Mouse (Mus musculus) small intestine, adult 2 months (tissue): ENCODE data around the gene Pfkl. TPM values are rescaled to one million over a fixed set of nuclear protein-coding genes. Genes with fewer than 3 reads are reported as not detected.
A peak's percentile ranks its signal among the peaks of the same experiment; 100 is the strongest.
"Not testable (repeated sequence)": the region's sequence is repeated elsewhere in the genome, so short reads cannot be mapped to it uniquely, and the experiment has no call there.

Experiments used
- H3K27ac ChIP-seq: fragments of 200-500 bp; 2 replicates; pipeline ENCODE4 v1.5.1; 2012; ENCODE audit warnings: low read depth, low read length, control low read depth, inconsistent platforms; ENCODE audit not compliant: insufficient read depth
- H3K27me3 ChIP-seq: fragments of 200-500 bp; 2 replicates; pipeline ENCODE4 v1.6.1; 2012; ENCODE audit warnings: mild to moderate bottlenecking, moderate library complexity, low read length, inconsistent platforms; ENCODE audit not compliant: control insufficient read depth, insufficient read depth
- H3K36me3 ChIP-seq: fragments of 200-500 bp; 2 replicates; pipeline ENCODE4 v1.6.1; 2012; ENCODE audit warnings: mild to moderate bottlenecking, low read length, control low read depth, inconsistent platforms; ENCODE audit not compliant: control insufficient read depth, insufficient read depth
- H3K4me1 ChIP-seq: fragments of 200-500 bp; 2 replicates; pipeline ENCODE4 v1.6.1; 2012; ENCODE audit warnings: low read length, inconsistent platforms, mixed read lengths; ENCODE audit not compliant: control insufficient read depth, insufficient read depth, insufficient read length
- H3K4me3 ChIP-seq: fragments of 200-500 bp; 2 replicates; pipeline ENCODE4 v1.5.1; 2012; ENCODE audit warnings: low read depth, mild to moderate bottlenecking, control low read depth, inconsistent platforms, low read length, moderate library complexity
- CTCF ChIP-seq: fragments of 200-500 bp; IDR thresholded peaks from 2 replicates; pipeline ENCODE4 v1.5.1; 2012; ENCODE audit warnings: low read depth, mild to moderate bottlenecking, control low read depth, inconsistent platforms, low read length, moderate library complexity, mixed read lengths; ENCODE audit not compliant: insufficient replicate concordance, insufficient read length; ENCODE audit errors: extremely low read depth
- POLR2A ChIP-seq: fragments of 200-500 bp; IDR thresholded peaks from 2 replicates; pipeline ENCODE4 v1.6.1; 2012; ENCODE audit warnings: low read depth, mild to moderate bottlenecking, control low read depth, inconsistent platforms, low read length, moderate library complexity
- WGBS: fragments of 180-500 bp; shearing (Covaris S2); methylation state at CpG from one replicate; pipeline ENCODE4 v1.1.7; 2018; 5-methylcytosine and 5-hydroxymethylcytosine counted together
- polyA plus RNA-seq: library from polyadenylated mRNA; depleted of rRNA; stranded (reverse); fragments of >200 nt; gene quantifications from 2 replicates; pipeline ENCODE4 v1.2.3, GENCODE M21; 2012

The Pfkl gene
- polyA plus RNA-seq, 1 experiment = 31.2 TPM

GRCm38 (mm10) chr10:78028129-78028528 is 18.2 kb upstream of the Pfkl start:
- TF ChIP-seq POLR2A (no peak), CTCF (peak; percentile 63; the same call in 1 of the 2 replicates)
- H3K27ac ChIP-seq = no peak overlapping the region
- no peaks in the 10 kb centered on the region for H3K27me3 ChIP-seq
- H3K4me1 ChIP-seq = no peaks in the 10 kb centered on the region
- H3K36me3 ChIP-seq = no peaks in the 10 kb centered on the region
- WGBS = 7% methylated on average over 5 of the region's 5 CpGs
- no peak overlapping the region for H3K4me3 ChIP-seq

GRCm38 (mm10) chr10:78025453-78025852 is 15.6 kb upstream of the Pfkl start:
- H3K27ac ChIP-seq, H3K4me3 ChIP-seq, H3K4me1 ChIP-seq, H3K36me3 ChIP-seq, H3K27me3 ChIP-seq: not testable (repeated sequence)
- 38% methylated on average over 6 of the region's 8 CpGs for WGBS

DNA sequence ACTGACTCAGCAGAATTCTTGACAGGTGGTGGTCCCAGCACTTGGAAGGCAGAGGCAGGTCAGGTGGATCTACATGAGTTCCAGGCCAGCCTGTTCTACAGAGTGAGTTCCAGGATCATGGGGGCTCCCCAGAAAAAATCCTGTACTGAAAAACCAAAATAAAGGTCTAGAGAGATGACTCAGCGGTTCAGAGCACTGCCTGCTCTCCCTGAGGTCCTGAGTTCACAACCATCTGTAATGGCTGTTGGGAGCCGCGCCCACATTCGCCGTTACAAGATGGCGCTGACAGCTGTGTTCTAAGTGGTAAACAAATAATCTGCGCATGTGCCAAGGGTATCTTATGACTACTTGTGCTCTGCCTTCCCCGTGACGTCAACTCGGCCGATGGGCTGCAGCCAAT is 10.1 kb upstream of the Pfkl start:
- not testable (repeated sequence) for H3K27me3 ChIP-seq, H3K27ac ChIP-seq, H3K4me3 ChIP-seq, H3K4me1 ChIP-seq, H3K36me3 ChIP-seq
- WGBS = 99% methylated on average over 7 of the region's 11 CpGs

DNA sequence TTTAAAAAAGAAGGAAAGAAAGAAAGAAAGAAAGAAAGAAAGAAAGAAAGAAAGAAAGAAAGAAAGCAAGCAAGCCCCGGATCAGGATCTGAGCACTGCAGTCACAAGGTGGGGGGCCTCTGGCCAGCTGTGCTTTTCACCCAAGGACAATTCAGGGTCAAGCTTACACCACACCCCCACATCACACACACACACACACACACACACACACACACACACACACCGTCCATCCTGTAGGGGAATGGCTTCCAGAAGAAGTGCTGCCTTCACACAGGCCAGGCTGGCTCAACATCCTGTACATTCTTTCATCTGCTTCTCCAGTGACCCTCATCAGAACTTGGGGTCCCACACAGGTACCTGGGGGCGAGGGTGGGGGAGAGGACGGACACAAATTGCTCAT is 9.4 kb upstream of the Pfkl start:
- TF ChIP-seq CTCF (no peak), POLR2A (no peak)
- Histone ChIP-seq H3K27me3 (no peaks in the 10 kb centered on the region), H3K4me3 (no peak overlapping the region), H3K36me3 (no peaks in the 10 kb centered on the region), H3K27ac (no peak overlapping the region), H3K4me1 (0 out of 2 replicates have a peak, but pooled peaks cover 3% of the 10 kb centered on the region)
- WGBS = 81% methylated on average over 4 of the region's 4 CpGs

DNA sequence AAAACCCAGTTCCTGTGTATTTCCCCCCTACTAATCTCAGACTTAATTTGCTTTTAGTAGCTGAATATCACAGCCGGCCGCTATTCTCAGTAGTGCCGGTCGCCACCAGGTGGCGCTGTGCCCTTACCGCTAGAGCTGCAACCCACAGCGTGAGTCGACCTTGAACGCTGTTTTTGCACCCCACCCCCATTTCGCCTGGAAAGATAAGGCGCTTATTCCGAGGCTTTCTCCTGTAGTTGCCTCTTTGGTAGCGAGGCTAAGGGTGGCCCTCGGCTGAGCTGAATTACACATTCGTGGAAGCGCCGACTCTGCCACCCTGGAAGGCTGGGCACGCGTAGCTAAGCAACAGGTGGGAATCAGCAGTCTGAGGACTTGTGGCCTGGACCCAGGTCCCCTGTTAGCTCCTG is 8.9 kb upstream of the Pfkl start:
- H3K36me3 ChIP-seq = no peaks in the 10 kb centered on the region
- TF ChIP-seq CTCF (peak; percentile 95), POLR2A (peak; percentile 45; the same call in 1 of the 2 replicates)
- H3K4me1 ChIP-seq = 0 out of 2 replicates have a peak, but pooled peaks cover 3% of the 10 kb centered on the region
- peak overlapping the region; percentile 47 for H3K4me3 ChIP-seq
- no peaks in the 10 kb centered on the region for H3K27me3 ChIP-seq
- WGBS = 13% methylated on average over 19 of the region's 19 CpGs
- no peak overlapping the region for H3K27ac ChIP-seq

DNA sequence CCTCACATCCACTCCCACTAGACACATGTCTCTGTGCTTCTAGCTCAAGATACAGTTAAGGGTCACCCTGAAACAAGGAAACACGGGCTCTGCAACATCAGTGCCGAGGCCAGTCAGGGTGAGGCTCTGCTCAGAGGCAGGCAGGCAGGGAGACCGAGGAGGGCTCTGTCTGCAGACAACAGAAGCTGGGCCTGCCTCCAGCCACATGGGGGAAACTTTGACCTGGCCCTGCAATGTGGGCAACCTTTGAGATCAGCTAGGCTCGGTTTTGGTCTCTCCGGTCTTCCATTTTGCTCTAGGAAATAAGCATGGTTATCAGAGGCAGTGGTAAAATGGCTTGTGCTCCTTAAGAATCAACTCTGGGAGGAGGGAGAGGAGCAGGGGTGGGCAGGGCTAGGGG is 6.5 kb upstream of the Pfkl start:
- WGBS = 24% methylated on average over 5 of the region's 5 CpGs
- Histone ChIP-seq H3K4me3 (no peak overlapping the region), H3K27me3 (no peaks in the 10 kb centered on the region), H3K27ac (no peak overlapping the region), H3K4me1 (0 out of 2 replicates have a peak, but pooled peaks cover 3% of the 10 kb centered on the region), H3K36me3 (no peaks in the 10 kb centered on the region)
- TF ChIP-seq CTCF (no peak), POLR2A (no peak)

DNA sequence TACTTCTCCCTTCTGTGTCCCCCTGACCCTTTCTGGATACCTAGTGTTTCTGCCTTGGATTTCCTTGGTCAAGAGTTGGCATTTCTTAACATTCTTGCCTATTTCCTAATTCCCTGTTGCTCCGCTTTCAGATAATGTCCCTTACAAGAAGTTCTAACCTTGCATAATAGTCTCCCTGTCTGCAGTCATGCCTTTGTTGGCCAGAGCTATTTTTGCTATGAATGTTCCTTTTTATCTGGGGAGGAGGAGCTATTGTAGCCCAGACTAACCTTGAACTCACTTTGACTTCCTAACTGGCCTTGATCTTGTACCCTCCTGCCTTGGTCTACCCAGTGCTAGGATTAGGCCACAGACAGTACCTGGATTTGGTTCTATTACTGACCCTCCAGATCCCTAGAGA is 5.6 kb upstream of the Pfkl start:
- H3K36me3 ChIP-seq = no peaks in the 10 kb centered on the region
- no peak for TF ChIP-seq CTCF
- TF ChIP-seq POLR2A = no peak
- H3K27ac ChIP-seq = no peak overlapping the region
- H3K27me3 ChIP-seq = no peaks in the 10 kb centered on the region
- H3K4me3 ChIP-seq = no peak overlapping the region
- H3K4me1 ChIP-seq = 0 out of 2 replicates have a peak, but pooled peaks cover 3% of the 10 kb centered on the region
- 96% methylated on average over 1 of the region's 1 CpGs for WGBS

GRCm38 (mm10) chr10:78012661-78013495 is 3.0 kb upstream of the Pfkl start:
- no peak for TF ChIP-seq POLR2A
- TF ChIP-seq CTCF = no peak
- Histone ChIP-seq H3K4me3 (no peak overlapping the region), H3K4me1 (peaks cover 8% of the 10 kb centered on the region), H3K27ac (no peak overlapping the region), H3K27me3 (no peaks in the 10 kb centered on the region), H3K36me3 (no peaks in the 10 kb centered on the region)
- 93% methylated on average over 18 of the region's 18 CpGs for WGBS

DNA sequence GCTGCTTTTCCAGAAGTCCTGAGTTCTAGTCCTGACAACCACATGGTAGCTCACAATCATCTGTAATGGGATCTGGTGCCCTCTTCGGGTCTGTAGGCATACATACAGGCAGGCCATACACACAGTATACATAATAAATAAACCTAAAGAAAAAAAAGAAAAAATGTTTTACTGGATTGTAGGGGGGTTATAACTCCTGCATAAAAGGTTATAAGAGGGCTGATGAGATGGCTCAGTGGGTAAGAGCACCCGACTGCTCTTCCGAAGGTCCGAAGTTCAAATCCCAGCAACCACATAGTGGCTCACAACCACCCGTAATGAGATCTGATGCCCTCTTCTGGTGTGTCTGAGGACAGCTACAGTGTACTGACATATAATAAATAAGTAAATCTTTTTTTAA is 1.2 kb upstream of the Pfkl start:
- H3K27ac ChIP-seq, H3K36me3 ChIP-seq, H3K4me3 ChIP-seq, H3K4me1 ChIP-seq, H3K27me3 ChIP-seq: not testable (repeated sequence)
- WGBS = 89% methylated on average over 5 of the region's 5 CpGs
